Mouse (Mus musculus) gastrocnemius, adult 8-10 months (tissue): ENCODE results near the gene Asgr1. TPM values are rescaled to one million over a fixed set of nuclear protein-coding genes. Genes with fewer than 3 reads are reported as not detected.
A peak's percentile ranks its signal among the peaks of the same experiment; 100 is the strongest.
"Not testable (repeated sequence)": the region's sequence is repeated elsewhere in the genome, so short reads cannot be mapped to it uniquely, and the experiment has no call there.

Experiments used
- DNase-seq, 2 experiments: peaks; one replicate each; pipeline ENCODE4 v3.0.0; 2022; ENCODE audit warnings: low spot score in 2 of 2
- total RNA-seq, 4 experiments: library from RNA; stranded (reverse); gene quantifications; 2 replicates each; pipeline ENCODE4 v1.2.4; 2022

Gene Asgr1
- total RNA-seq, 4 experiments from 2014 or later: not detected

- DNase-seq: no peak
These were observed 12.8 kb downstream of the Asgr1 start for GRCm38 (mm10) chr11:70066701-70067100.

GRCm38 (mm10) chr11:70068245-70068644 lies 14.4 kb downstream of the Asgr1 start:
- no peak for DNase-seq

- DNase-seq: no peak
These were observed 16.2 kb downstream of the Asgr1 start for GRCm38 (mm10) chr11:70070057-70070456.

- DNase-seq: not testable (repeated sequence)
These were observed 16.7 kb downstream of the Asgr1 start for GRCm38 (mm10) chr11:70070603-70071002.

- DNase-seq: peak; percentile 56 to 62
These were observed 20.6 kb downstream of the Asgr1 start for GRCm38 (mm10) chr11:70074379-70075071.

- DNase-seq: no peak
These were observed 21.7 kb downstream of the Asgr1 start for GRCm38 (mm10) chr11:70075581-70075980.

- DNase-seq: no peak
These were observed 23.6 kb downstream of the Asgr1 start for GRCm38 (mm10) chr11:70077441-70077840.

GRCm38 (mm10) chr11:70079175-70079574 lies 25.3 kb downstream of the Asgr1 start:
- no peak for DNase-seq

GRCm38 (mm10) chr11:70079928-70080327 lies 26.0 kb downstream of the Asgr1 start:
- DNase-seq: no peak

GRCm38 (mm10) chr11:70080803-70081590 lies 27.1 kb downstream of the Asgr1 start:
- DNase-seq: no peak

GRCm38 (mm10) chr11:70084563-70084962 lies 30.7 kb downstream of the Asgr1 start:
- DNase-seq: no peak

GRCm38 (mm10) chr11:70091986-70092783 lies 38.3 kb downstream of the Asgr1 start, which contains the start of gene Asgr2:
TSS of gene Asgr2 (plus strand) at chr11:70092644.
- no peak for DNase-seq

GRCm38 (mm10) chr11:70097396-70097795 lies 43.5 kb downstream of the Asgr1 start:
- DNase-seq: no peak

- DNase-seq: no peak
These were observed 45.2 kb downstream of the Asgr1 start for GRCm38 (mm10) chr11:70099102-70099501.

- no peak for DNase-seq
These were observed 45.9 kb downstream of the Asgr1 start for GRCm38 (mm10) chr11:70099809-70100208.

- no peak for DNase-seq
These were observed 49.9 kb downstream of the Asgr1 start for GRCm38 (mm10) chr11:70103701-70104315.

- no peak for DNase-seq
These were observed 53.2 kb downstream of the Asgr1 start for GRCm38 (mm10) chr11:70107085-70107484.
